Mouse (Mus musculus): ENCODE results near the gene Magoh. TPM values are rescaled to one million over a fixed set of nuclear protein-coding genes. Genes with fewer than 3 reads are reported as not detected.

Gene Magoh
- polyA plus RNA-seq, 1 experiment from 2014 or later: 111 TPM

DNA sequence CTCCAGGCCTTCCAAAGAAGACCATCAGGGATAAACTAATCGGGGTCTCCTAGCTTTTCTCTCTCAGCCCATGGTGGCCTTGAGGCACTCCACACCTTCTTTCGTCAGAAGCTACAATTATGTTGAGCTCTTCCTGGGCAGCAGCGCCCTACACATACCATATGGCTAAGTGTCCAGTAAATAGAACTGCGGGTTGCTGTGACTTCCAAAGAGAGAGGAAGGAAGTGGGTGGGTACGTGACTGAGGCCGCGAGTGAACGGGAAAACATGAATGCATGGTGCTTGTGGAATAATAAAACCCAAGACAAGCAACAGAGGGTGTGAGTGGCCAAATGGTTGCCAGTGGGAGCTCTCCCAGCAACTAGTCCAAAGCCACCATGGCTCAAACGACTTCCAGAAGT, 29.9 kb upstream of the Magoh start:
- no peaks in the 10 kb centered on the region for H3K9me3 ChIP-seq (ENCODE audit: low read length)
- DNase-seq (ENCODE audit: low spot score) (no peak), ATAC-seq (no peak)
- TF ChIP-seq CTCF (IDR thresholded peaks at IDR 0.05) (no peak), EP300 (IDR thresholded peaks at IDR 0.05) (no peak)
- H3K27ac ChIP-seq (ENCODE audit: low read length): no peak overlapping the region
- no peak overlapping the region for H3K4me3 ChIP-seq (ENCODE audit: low read depth, low read length)
- H3K36me3 ChIP-seq (ENCODE audit: insufficient read depth, low read length): no peaks in the 10 kb centered on the region
- WGBS: 66% methylated on average over 9 of the region's 9 CpGs
- no peak overlapping the region for H3K4me2 ChIP-seq (replicated peaks; ENCODE audit: low read depth, low read length)
- H3K4me1 ChIP-seq (ENCODE audit: insufficient read depth, low read depth, low read length): no peaks in the 10 kb centered on the region
- H3K9ac ChIP-seq (replicated peaks; ENCODE audit: low read depth): no peak overlapping the region
- H3K27me3 ChIP-seq (replicated peaks; ENCODE audit: insufficient read depth, low read length): peaks cover 4% of the 10 kb centered on the region; the same call in 1 of the 2 replicates

DNA sequence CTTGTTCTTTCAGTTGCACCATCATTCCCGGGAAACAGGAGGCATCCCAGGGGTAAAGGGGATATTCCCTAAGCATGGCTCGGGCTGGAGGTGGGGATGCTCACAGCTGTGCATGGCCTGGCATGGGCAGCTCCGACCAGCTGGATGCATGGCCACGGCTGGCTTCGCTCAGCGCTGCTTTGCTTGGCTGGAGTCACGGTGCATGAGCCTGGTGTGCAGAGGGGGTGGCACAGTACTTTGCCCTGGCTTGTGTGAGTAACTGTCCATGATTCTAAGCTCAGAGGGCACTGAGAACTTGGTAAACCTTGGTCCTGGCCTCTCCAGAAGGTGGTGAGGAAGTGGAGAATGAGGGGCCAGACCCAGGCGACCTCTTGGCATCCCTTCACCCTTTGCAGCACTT, 29.5 kb upstream of the Magoh start:
- DNase-seq (ENCODE audit: low spot score): no peak
- no peak for ATAC-seq
- WGBS: 85% methylated on average over 8 of the region's 8 CpGs
- Histone ChIP-seq H3K4me3 (ENCODE audit: low read depth, low read length) (no peak overlapping the region), H3K4me1 (ENCODE audit: insufficient read depth, low read depth, low read length) (no peaks in the 10 kb centered on the region), H3K27ac (ENCODE audit: low read length) (no peak overlapping the region), H3K4me2 (replicated peaks; ENCODE audit: low read depth, low read length) (no peak overlapping the region), H3K9me3 (ENCODE audit: low read length) (no peaks in the 10 kb centered on the region), H3K9ac (replicated peaks; ENCODE audit: low read depth) (no peak overlapping the region), H3K36me3 (ENCODE audit: insufficient read depth, low read length) (no peaks in the 10 kb centered on the region), H3K27me3 (replicated peaks; ENCODE audit: insufficient read depth, low read length) (peaks cover 4% of the 10 kb centered on the region; the same call in 1 of the 2 replicates)
- TF ChIP-seq EP300 (IDR thresholded peaks at IDR 0.05) (no peak), CTCF (IDR thresholded peaks at IDR 0.05) (no peak)

DNA sequence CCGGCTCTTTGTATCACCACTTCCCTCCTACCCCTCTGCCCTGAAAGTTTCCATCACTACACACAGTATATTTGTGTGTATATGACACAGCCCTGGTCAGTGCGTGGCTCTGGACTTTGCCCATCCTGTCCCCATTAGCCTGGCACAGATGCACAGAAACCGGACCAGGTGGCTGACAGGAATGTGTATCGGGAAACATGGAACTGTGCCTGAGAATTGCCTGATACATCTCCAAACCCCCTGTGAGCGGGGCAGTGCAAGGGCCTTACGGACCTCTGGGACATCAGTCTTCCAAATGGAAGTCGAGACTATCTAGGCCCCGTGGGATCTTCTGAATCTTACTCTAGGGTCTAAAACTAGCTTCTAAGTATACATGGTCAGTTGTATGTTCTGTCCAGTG, 26.2 kb upstream of the Magoh start:
- no peaks in the 10 kb centered on the region for H3K4me1 ChIP-seq (ENCODE audit: insufficient read depth, low read depth, low read length)
- no peak for DNase-seq (ENCODE audit: low spot score)
- H3K9me3 ChIP-seq (ENCODE audit: low read length): no peaks in the 10 kb centered on the region
- H3K4me2 ChIP-seq (replicated peaks; ENCODE audit: low read depth, low read length): no peak overlapping the region
- no peak for TF ChIP-seq EP300 (IDR thresholded peaks at IDR 0.05)
- TF ChIP-seq CTCF (IDR thresholded peaks at IDR 0.05): no peak
- no peaks in the 10 kb centered on the region for H3K27me3 ChIP-seq (replicated peaks; ENCODE audit: insufficient read depth, low read length)
- no peaks in the 10 kb centered on the region for H3K36me3 ChIP-seq (ENCODE audit: insufficient read depth, low read length)
- no peak overlapping the region for H3K4me3 ChIP-seq (ENCODE audit: low read depth, low read length)
- ATAC-seq: no peak
- no peak overlapping the region for H3K27ac ChIP-seq (ENCODE audit: low read length)
- H3K9ac ChIP-seq (replicated peaks; ENCODE audit: low read depth): no peak overlapping the region
- 87% methylated on average over 8 of the region's 8 CpGs for WGBS

- ATAC-seq: no peak
- Histone ChIP-seq H3K4me3 (ENCODE audit: low read depth, low read length) (no peak overlapping the region), H3K9ac (replicated peaks; ENCODE audit: low read depth) (no peak overlapping the region), H3K9me3 (ENCODE audit: low read length) (no peaks in the 10 kb centered on the region), H3K4me2 (replicated peaks; ENCODE audit: low read depth, low read length) (no peak overlapping the region), H3K27me3 (replicated peaks; ENCODE audit: insufficient read depth, low read length) (no peaks in the 10 kb centered on the region), H3K4me1 (ENCODE audit: insufficient read depth, low read depth, low read length) (no peaks in the 10 kb centered on the region), H3K36me3 (ENCODE audit: insufficient read depth, low read length) (no peaks in the 10 kb centered on the region), H3K27ac (ENCODE audit: low read length) (no peak overlapping the region)
- no peak for TF ChIP-seq EP300 (IDR thresholded peaks at IDR 0.05)
- no peak for TF ChIP-seq CTCF (IDR thresholded peaks at IDR 0.05)
- DNase-seq (ENCODE audit: low spot score): no peak
- WGBS: 84% methylated on average over 7 of the region's 7 CpGs
Observed at GRCm38 (mm10) chr4:107853836-107854235, 25.7 kb upstream of the Magoh start.

GRCm38 (mm10) chr4:107856958-107857686, 22.4 kb upstream of the Magoh start:
- H3K36me3 ChIP-seq (ENCODE audit: insufficient read depth, low read length): no peaks in the 10 kb centered on the region
- H3K4me1 ChIP-seq (ENCODE audit: insufficient read depth, low read depth, low read length): no peaks in the 10 kb centered on the region

DNA sequence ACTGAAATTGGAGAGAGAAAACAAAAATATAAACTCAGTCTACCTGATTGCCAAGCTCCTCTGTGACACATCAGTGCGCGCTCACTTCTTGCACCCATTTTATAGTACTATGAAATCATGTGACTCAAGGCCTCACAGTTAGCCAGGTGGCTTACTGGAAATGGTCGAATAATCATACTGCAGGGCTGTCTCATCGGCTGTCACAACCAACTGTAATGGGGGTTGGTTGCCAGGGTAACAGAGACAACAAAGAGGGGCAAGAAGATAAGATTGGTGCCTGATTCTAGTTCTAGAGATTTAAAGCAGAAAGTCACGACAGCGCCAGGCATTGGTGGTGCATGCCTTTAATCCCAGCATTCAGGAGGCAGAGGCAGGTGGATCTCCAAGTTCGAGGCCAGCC, 20.6 kb upstream of the Magoh start:
- ATAC-seq (no peak), DNase-seq (ENCODE audit: low spot score) (no peak)
- Histone ChIP-seq H3K27ac (ENCODE audit: low read length) (no peak overlapping the region), H3K4me3 (ENCODE audit: low read depth, low read length) (no peak overlapping the region), H3K36me3 (ENCODE audit: insufficient read depth, low read length) (no peaks in the 10 kb centered on the region), H3K9me3 (ENCODE audit: low read length) (no peaks in the 10 kb centered on the region), H3K9ac (replicated peaks; ENCODE audit: low read depth) (no peak overlapping the region), H3K4me2 (replicated peaks; ENCODE audit: low read depth, low read length) (no peak overlapping the region), H3K27me3 (replicated peaks; ENCODE audit: insufficient read depth, low read length) (no peaks in the 10 kb centered on the region), H3K4me1 (ENCODE audit: insufficient read depth, low read depth, low read length) (no peaks in the 10 kb centered on the region)
- TF ChIP-seq CTCF (IDR thresholded peaks at IDR 0.05): no peak
- TF ChIP-seq EP300 (IDR thresholded peaks at IDR 0.05): no peak
- WGBS: 84% methylated on average over 7 of the region's 7 CpGs

More at GRCm38 (mm10) chr4:107856958-107857686, 22.4 kb upstream of the Magoh start:
- Histone ChIP-seq H3K4me2 (replicated peaks; ENCODE audit: low read depth, low read length) (no peak overlapping the region), H3K27ac (ENCODE audit: low read length) (no peak overlapping the region), H3K9me3 (ENCODE audit: low read length) (no peaks in the 10 kb centered on the region), H3K9ac (replicated peaks; ENCODE audit: low read depth) (no peak overlapping the region), H3K4me3 (ENCODE audit: low read depth, low read length) (no peak overlapping the region), H3K27me3 (replicated peaks; ENCODE audit: insufficient read depth, low read length) (no peaks in the 10 kb centered on the region)
- TF ChIP-seq EP300 (IDR thresholded peaks at IDR 0.05): no peak
- 0 out of 2 replicates have a peak, but pooled peaks have one; percentile 16 for TF ChIP-seq CTCF (IDR thresholded peaks at IDR 0.05)
- no peak for ATAC-seq
- WGBS: 67% methylated on average over 11 of the region's 11 CpGs
- DNase-seq (ENCODE audit: low spot score): no peak
